In the genomic region with DNA sequence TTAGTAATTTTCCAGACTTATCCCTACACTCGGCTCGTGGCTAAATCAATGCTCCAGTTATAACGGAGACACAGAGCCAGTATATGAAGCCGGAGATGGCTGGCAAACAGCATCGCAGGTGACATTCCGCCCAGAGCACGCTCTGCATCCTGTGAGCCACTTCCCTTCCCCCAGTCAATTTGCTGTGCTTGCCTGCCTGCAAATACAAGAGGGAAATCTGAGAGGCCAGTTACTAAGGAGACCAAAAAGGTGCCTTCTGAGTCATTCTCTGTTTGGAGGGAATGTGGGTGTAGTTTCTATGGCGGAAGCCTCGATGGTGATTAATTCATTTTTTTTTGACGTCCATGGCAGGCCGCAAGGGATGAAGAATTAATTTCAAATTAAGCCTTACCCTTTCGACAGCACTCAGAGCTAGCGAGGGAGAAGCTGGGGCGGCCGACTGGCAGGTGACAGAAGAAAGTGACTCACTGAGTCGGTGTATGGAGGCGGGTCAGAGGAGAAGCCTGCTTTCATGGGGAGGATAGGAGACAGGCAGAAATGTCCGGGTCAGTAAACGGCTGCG, we compare ENCODE assay signal across 7 mouse cellular contexts.
DNase-seq lines count a peak whose midpoint lies in the region; ATAC-seq and TF ChIP-seq lines count a peak whose summit lies in the region.

No protein-coding gene starts in this region.

- H3K4me1 ChIP-seq in lung, postnatal 0 days (ENCODE audit: insufficient read depth, low read depth, low read length) = no peaks in the 10 kb centered on the region
- no peaks in the 10 kb centered on the region for H3K4me1 ChIP-seq in neural tube, embryonic 14.5 days (ENCODE audit: control insufficient read depth, insufficient read depth, low read length)

- no peak overlapping the region; the same call in 1 of the 2 replicates for H3K4me2 ChIP-seq in lung, postnatal 0 days (replicated peaks; ENCODE audit: low read depth, low read length)
- H3K4me2 ChIP-seq in neural tube, embryonic 14.5 days (ENCODE audit: low read depth, low read length) = no peak overlapping the region

- no peak for TF ChIP-seq EP300 in lung, postnatal 0 days (IDR thresholded peaks at IDR 0.05)

- H3K9ac ChIP-seq in lung, postnatal 0 days (replicated peaks; ENCODE audit: low read depth) = no peak overlapping the region
- no peak overlapping the region for H3K9ac ChIP-seq in neural tube, embryonic 14.5 days (replicated peaks; ENCODE audit: low read depth, low read length)

- peak; percentile 53 for DNase-seq in lung, postnatal 0 days (ENCODE audit: low spot score)
- no peak for DNase-seq in lung, postnatal 14 days
- DNase-seq in adrenal gland, adult 2 months = peak; percentile 58
- peak; percentile 70 for DNase-seq in fibroblast of lung, adult 2 months (ENCODE audit: low read depth)
- peak; percentile 32 to 43 for DNase-seq in layer of hippocampus, adult 8-10 months (ENCODE audit: low spot score in 2 of 2)
- no peak for DNase-seq in gastrocnemius, adult 8-10 months (ENCODE audit: low spot score in 2 of 2)

- no peaks in the 10 kb centered on the region for H3K27me3 ChIP-seq in lung, postnatal 0 days (replicated peaks; ENCODE audit: insufficient read depth, low read length)
- H3K27me3 ChIP-seq in neural tube, embryonic 14.5 days (ENCODE audit: control insufficient read depth, insufficient read depth, low read length) = no peaks in the 10 kb centered on the region

- no peak overlapping the region for H3K4me3 ChIP-seq in lung, postnatal 0 days (ENCODE audit: low read depth, low read length)
- no peak overlapping the region for H3K4me3 ChIP-seq in neural tube, embryonic 14.5 days (ENCODE audit: low read depth, low read length)

- H3K27ac ChIP-seq in lung, postnatal 0 days (ENCODE audit: low read length) = no peak overlapping the region
- no peak overlapping the region for H3K27ac ChIP-seq in neural tube, embryonic 14.5 days (ENCODE audit: low read depth, low read length)

- WGBS in lung, postnatal 0 days = 35% methylated on average over 20 of the region's 20 CpGs
- WGBS in neural tube, embryonic 14.5 days = 57% methylated on average over 20 of the region's 20 CpGs

- H3K9me3 ChIP-seq in lung, postnatal 0 days (ENCODE audit: low read length) = no peaks in the 10 kb centered on the region
- H3K9me3 ChIP-seq in neural tube, embryonic 14.5 days (ENCODE audit: control insufficient read depth, low read length) = no peaks in the 10 kb centered on the region

- no peaks in the 10 kb centered on the region for H3K36me3 ChIP-seq in lung, postnatal 0 days (ENCODE audit: insufficient read depth, low read length)
- no peaks in the 10 kb centered on the region for H3K36me3 ChIP-seq in neural tube, embryonic 14.5 days (ENCODE audit: control insufficient read depth, insufficient read depth, low read length)

- peak; percentile 37 for ATAC-seq in lung, postnatal 0 days
- ATAC-seq in neural tube, embryonic 14.5 days (ENCODE audit: low read depth) = peak; percentile 56; the same call in 1 of the 2 replicates

- TF ChIP-seq CTCF in lung, postnatal 0 days (IDR thresholded peaks at IDR 0.05) = no peak

Comparison
In these comparisons a context has a peak if more than half of its experiments do, and no peak if none do; other contexts are left out.
1. DNase-seq: peak in lung, postnatal 0 days (single experiment), adrenal gland, adult 2 months (single experiment), fibroblast of lung, adult 2 months (single experiment) and layer of hippocampus, adult 8-10 months (2 of 2); none in lung, postnatal 14 days (single experiment) and gastrocnemius, adult 8-10 months (0 of 2).